ENCODE assay signal across 28 mouse cellular contexts in the genomic region with DNA sequence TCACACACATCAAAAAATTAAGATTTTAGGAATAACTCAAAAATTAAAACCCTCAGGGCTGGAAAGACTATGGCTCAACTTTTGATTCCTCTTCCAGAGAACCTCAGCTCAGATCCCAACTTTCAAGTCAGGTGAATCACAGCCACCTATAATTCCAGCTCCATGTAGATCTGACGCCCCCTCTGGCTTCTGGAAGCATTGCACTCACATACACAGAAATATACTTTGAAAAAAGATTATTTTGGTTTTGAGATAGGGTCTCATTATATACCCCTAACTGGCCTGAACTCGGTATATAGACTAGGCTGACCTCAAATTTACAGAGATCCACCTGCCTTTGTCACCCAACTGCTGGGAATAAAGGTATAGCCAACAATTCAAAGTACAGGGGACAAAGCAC. TPM values are rescaled to one million over a fixed set of nuclear protein-coding genes. Genes with fewer than 3 reads are reported as not detected.
DNase-seq lines count a peak whose midpoint lies in the region; ATAC-seq and TF ChIP-seq lines count a peak whose summit lies in the region.
"Had no signal": no experiment of that assay in that cellular context is flagged by ENCODE, and none has a peak within 500 bp of the region (broad histone marks: within the 10 kb centered on the region; RNA-seq: fewer than 3 reads in every experiment).

No protein-coding gene starts in this region.

- H3K9me3 ChIP-seq in intestine, postnatal 0 days (ENCODE audit: control insufficient read depth): no peaks in the 10 kb centered on the region
- H3K9me3 ChIP-seq in intestine, embryonic 15.5 days: no peaks in the 10 kb centered on the region
- no peaks in the 10 kb centered on the region for H3K9me3 ChIP-seq in liver, postnatal 0 days (ENCODE audit: low read length)
- no peaks in the 10 kb centered on the region for H3K9me3 ChIP-seq in stomach, postnatal 0 days (ENCODE audit: control insufficient read depth, low read length)
- H3K9me3 ChIP-seq: embryonic facial prominence, embryonic 13.5 days; forebrain, embryonic 10.5 days; forebrain, embryonic 15.5 days; G1E; heart, embryonic 15.5 days; hindbrain, embryonic 12.5 days; liver, embryonic 15.5 days; lung, embryonic 15.5 days; megakaryocyte, embryonic 14.5 days; midbrain, embryonic 12.5 days; stomach, embryonic 15.5 days had no signal

- no peak overlapping the region for H3K27ac ChIP-seq in gastrocnemius, adult 2 months
- no peak overlapping the region for H3K27ac ChIP-seq in intestine, postnatal 0 days (ENCODE audit: low read depth, low read length)
- no peak overlapping the region for H3K27ac ChIP-seq in intestine, embryonic 15.5 days
- H3K27ac ChIP-seq in liver, postnatal 0 days (ENCODE audit: low read depth): no peak overlapping the region
- no peak overlapping the region for H3K27ac ChIP-seq in stomach, postnatal 0 days (replicated peaks)
- H3K27ac ChIP-seq: embryonic facial prominence, embryonic 13.5 days; forebrain, embryonic 10.5 days; forebrain, embryonic 15.5 days; heart, embryonic 15.5 days; hindbrain, embryonic 12.5 days; liver, embryonic 15.5 days; lung, embryonic 15.5 days; midbrain, embryonic 12.5 days; stomach, embryonic 15.5 days had no signal

- no peak for DNase-seq in gastrocnemius, adult 2 months
- DNase-seq in gastrocnemius, adult 18-20 months (ENCODE audit: low spot score): no peak
- no peak for DNase-seq in liver, postnatal 0 days
- no peak for DNase-seq in liver
- DNase-seq in stomach, postnatal 0 days (ENCODE audit: low spot score): no peak
- DNase-seq in spleen, adult 18-20 months: no peak
- DNase-seq: adrenal gland, postnatal 14 days; cerebellum, adult 11-12 months; cerebellum, adult 9-11 months; kidney, adult 8-10 months; kidney, postnatal 14 days; left cerebral cortex, postnatal 4 days; lung, postnatal 36 days; thymus, postnatal 36 days had no signal

- H3K36me3 ChIP-seq in intestine, postnatal 0 days (ENCODE audit: control insufficient read depth, insufficient read depth): no peaks in the 10 kb centered on the region
- H3K36me3 ChIP-seq in intestine, embryonic 15.5 days: no peaks in the 10 kb centered on the region
- H3K36me3 ChIP-seq in liver, postnatal 0 days (replicated peaks; ENCODE audit: insufficient read depth, low read length): no peaks in the 10 kb centered on the region
- H3K36me3 ChIP-seq in stomach, postnatal 0 days (ENCODE audit: control insufficient read depth, insufficient read depth, low read length): no peaks in the 10 kb centered on the region
- H3K36me3 ChIP-seq: embryonic facial prominence, embryonic 13.5 days; forebrain, embryonic 10.5 days; forebrain, embryonic 15.5 days; G1E; heart, embryonic 15.5 days; hindbrain, embryonic 12.5 days; liver, embryonic 15.5 days; lung, embryonic 15.5 days; midbrain, embryonic 12.5 days; stomach, embryonic 15.5 days had no signal

- TF ChIP-seq CTCF in gastrocnemius, adult 2 months (IDR thresholded peaks at IDR 0.05): peak; percentile 24; the same call in 1 of the 2 replicates
- TF ChIP-seq CTCF in intestine, postnatal 0 days (IDR thresholded peaks at IDR 0.05; ENCODE audit: low read depth): peak; percentile 31
- peak; percentile 25; the same call in 1 of the 2 replicates for TF ChIP-seq CTCF in liver, postnatal 0 days (IDR thresholded peaks at IDR 0.05; ENCODE audit: low read depth)
- peak; percentile 29; the same call in 1 of the 2 replicates for TF ChIP-seq CTCF in stomach, postnatal 0 days (IDR thresholded peaks at IDR 0.05; ENCODE audit: low read depth)

- ATAC-seq in intestine, postnatal 0 days: no peak
- ATAC-seq in intestine, embryonic 15.5 days: no peak
- no peak for ATAC-seq in liver, postnatal 0 days
- no peak for ATAC-seq in stomach, postnatal 0 days (ENCODE audit: low FRiP score, low TSS enrichment)
- ATAC-seq: forebrain, embryonic 15.5 days had no signal

- no peak overlapping the region for H3K4me2 ChIP-seq in intestine, postnatal 0 days (replicated peaks; ENCODE audit: low read depth)
- no peak overlapping the region for H3K4me2 ChIP-seq in intestine, embryonic 15.5 days (replicated peaks)
- H3K4me2 ChIP-seq in liver, postnatal 0 days (ENCODE audit: low read depth, low read length): no peak overlapping the region
- no peak overlapping the region for H3K4me2 ChIP-seq in stomach, postnatal 0 days (replicated peaks; ENCODE audit: low read depth)
- H3K4me2 ChIP-seq: embryonic facial prominence, embryonic 13.5 days; forebrain, embryonic 15.5 days; heart, embryonic 15.5 days; hindbrain, embryonic 12.5 days; liver, embryonic 15.5 days; lung, embryonic 15.5 days; midbrain, embryonic 12.5 days; stomach, embryonic 15.5 days had no signal

- H3K4me3 ChIP-seq in gastrocnemius, adult 2 months: no peak overlapping the region
- no peak overlapping the region for H3K4me3 ChIP-seq in intestine, postnatal 0 days (ENCODE audit: low read depth, low read length)
- no peak overlapping the region for H3K4me3 ChIP-seq in intestine, embryonic 15.5 days (replicated peaks)
- no peak overlapping the region for H3K4me3 ChIP-seq in liver, postnatal 0 days (ENCODE audit: low read depth, low read length)
- H3K4me3 ChIP-seq in stomach, postnatal 0 days (ENCODE audit: low read depth, low read length): no peak overlapping the region
- H3K4me3 ChIP-seq: embryonic facial prominence, embryonic 13.5 days; forebrain, embryonic 10.5 days; forebrain, embryonic 15.5 days; heart, embryonic 15.5 days; hindbrain, embryonic 12.5 days; liver, embryonic 15.5 days; lung, embryonic 15.5 days; megakaryocyte, embryonic 14.5 days; midbrain, embryonic 12.5 days; stomach, embryonic 15.5 days had no signal

- no peak overlapping the region for H3K9ac ChIP-seq in intestine, postnatal 0 days (ENCODE audit: low read depth, low read length)
- no peak overlapping the region for H3K9ac ChIP-seq in intestine, embryonic 15.5 days
- no peak overlapping the region for H3K9ac ChIP-seq in liver, postnatal 0 days (replicated peaks)
- H3K9ac ChIP-seq in stomach, postnatal 0 days (ENCODE audit: low read length): no peak overlapping the region
- H3K9ac ChIP-seq: embryonic facial prominence, embryonic 13.5 days; forebrain, embryonic 15.5 days; heart, embryonic 15.5 days; hindbrain, embryonic 12.5 days; liver, embryonic 15.5 days; lung, embryonic 15.5 days; midbrain, embryonic 12.5 days; stomach, embryonic 15.5 days had no signal

- 45% methylated on average over 2 of the region's 2 CpGs for WGBS in intestine, postnatal 0 days
- WGBS in intestine, embryonic 15.5 days: 41% methylated on average over 2 of the region's 2 CpGs
- WGBS in liver, postnatal 0 days (ENCODE audit: insufficient replicate concordance): 48% methylated on average over 2 of the region's 2 CpGs
- WGBS in stomach, postnatal 0 days: 27% methylated on average over 2 of the region's 2 CpGs

- TF ChIP-seq EP300 in liver, postnatal 0 days (IDR thresholded peaks at IDR 0.05; ENCODE audit: low read depth): no peak
- TF ChIP-seq EP300 in stomach, postnatal 0 days (optimal IDR thresholded peaks at IDR 0.05): no peak

- H3K4me1 ChIP-seq in intestine, postnatal 0 days (replicated peaks; ENCODE audit: control insufficient read depth, insufficient read depth, low read length): no peaks in the 10 kb centered on the region
- no peaks in the 10 kb centered on the region for H3K4me1 ChIP-seq in intestine, embryonic 15.5 days (replicated peaks)
- H3K4me1 ChIP-seq in liver, postnatal 0 days (ENCODE audit: insufficient read depth): peaks cover 5% of the 10 kb centered on the region; the same call in 1 of the 2 replicates
- H3K4me1 ChIP-seq in stomach, postnatal 0 days (replicated peaks; ENCODE audit: control insufficient read depth, insufficient read depth): no peaks in the 10 kb centered on the region
- H3K4me1 ChIP-seq: embryonic facial prominence, embryonic 13.5 days; forebrain, embryonic 10.5 days; forebrain, embryonic 15.5 days; heart, embryonic 15.5 days; hindbrain, embryonic 12.5 days; liver, embryonic 15.5 days; lung, embryonic 15.5 days; midbrain, embryonic 12.5 days; stomach, embryonic 15.5 days had no signal

- H3K27me3 ChIP-seq in intestine, postnatal 0 days (replicated peaks; ENCODE audit: control insufficient read depth, insufficient read depth, low read length): no peaks in the 10 kb centered on the region
- H3K27me3 ChIP-seq in intestine, embryonic 15.5 days (replicated peaks): no peaks in the 10 kb centered on the region
- no peaks in the 10 kb centered on the region for H3K27me3 ChIP-seq in liver, postnatal 0 days (ENCODE audit: insufficient read depth, low read length)
- no peaks in the 10 kb centered on the region for H3K27me3 ChIP-seq in stomach, postnatal 0 days (ENCODE audit: control insufficient read depth, insufficient read depth, low read length)
- H3K27me3 ChIP-seq: CH12.LX; embryonic facial prominence, embryonic 13.5 days; forebrain, embryonic 15.5 days; heart, embryonic 15.5 days; hindbrain, embryonic 12.5 days; liver, embryonic 15.5 days; lung, embryonic 15.5 days; megakaryocyte, embryonic 14.5 days; midbrain, embryonic 12.5 days; stomach, embryonic 15.5 days had no signal

- intact Hi-C loops in gastrocnemius, adult 2 months (cut with DNase I): no loop called here

RNA-seq across cellular contexts. Expression of gene Insr, which starts 6.4 kb away (rescaled TPM):
- 10 to 100 TPM; 54.4 to 63.5 TPM for total RNA-seq in gastrocnemius, adult 2 months (2021)
- total RNA-seq in gastrocnemius, adult 18-20 months (2021): 10 to 100 TPM; 53.7 to 56.4 TPM
- polyA plus RNA-seq in intestine, postnatal 0 days (2015; fragmentation: Nextera tagmentation; extraction: Ambion mirVana): 20.7 and 21.3 TPM in 2 replicates
- polyA plus RNA-seq in intestine, embryonic 15.5 days (2015; fragmentation: Nextera tagmentation; extraction: Ambion mirVana): 31.8 and 38.6 TPM in 2 replicates
- 28.9 and 31.3 TPM in 2 replicates for polyA plus RNA-seq in liver, postnatal 0 days (2015; fragmentation: Nextera tagmentation; extraction: Ambion mirVana)
- polyA plus RNA-seq in stomach, postnatal 0 days (2015; fragmentation: Nextera tagmentation; extraction: Ambion mirVana): 20.9 and 24.2 TPM in 2 replicates
